Mouse (Mus musculus) hindbrain, embryonic 11.5 days (tissue): Measurements from ENCODE around the gene Nckap5. TPM values are rescaled to one million over a fixed set of nuclear protein-coding genes. Genes with fewer than 3 reads are reported as not detected.
A peak's percentile ranks its signal among the peaks of the same experiment; 100 is the strongest.

Source experiments
- ATAC-seq: fragments of 200-750 bp; cut with Nextera tagmentation; 2 replicates; pipeline ENCODE4 v1.8.0; 2017; ENCODE audit warnings: mild to moderate bottlenecking, moderate TSS enrichment, moderate library complexity; ENCODE audit not compliant: low FRiP score
- DNase-seq: peaks from one replicate; pipeline ENCODE4 v3.0.0-alpha.2; 2015; ENCODE audit warnings: low spot score
- H3K27ac ChIP-seq: fragments of 300-500 bp; sonication (generic); 2 replicates; pipeline ENCODE4 v1.5.1; 2014; ENCODE audit warnings: mild to moderate bottlenecking, low read depth, low read length
- H3K27me3 ChIP-seq: fragments of 300-500 bp; sonication (generic); 2 replicates; pipeline ENCODE4 v1.6.1; 2014; ENCODE audit warnings: mild to moderate bottlenecking, low read length, moderate library complexity, mixed read lengths; ENCODE audit not compliant: control insufficient read depth, insufficient read depth
- H3K36me3 ChIP-seq: fragments of 300-500 bp; sonication (generic); 2 replicates; pipeline ENCODE4 v1.6.1; 2014; ENCODE audit warnings: mild to moderate bottlenecking, low read length, moderate library complexity, mixed read lengths; ENCODE audit not compliant: control insufficient read depth, insufficient read depth
- H3K4me1 ChIP-seq: fragments of 300-500 bp; sonication (generic); replicated peaks from 2 replicates; pipeline ENCODE4 v1.6.1; 2014; ENCODE audit warnings: low read length, mixed read lengths; ENCODE audit not compliant: control insufficient read depth, insufficient read depth
- H3K4me2 ChIP-seq: fragments of 300-500 bp; sonication (generic); replicated peaks from 2 replicates; pipeline ENCODE4 v1.6.1; 2014; ENCODE audit warnings: mild to moderate bottlenecking, low read depth, low read length
- H3K4me3 ChIP-seq: fragments of 300-500 bp; sonication (generic); 2 replicates; pipeline ENCODE4 v1.5.1; 2014; ENCODE audit warnings: low read depth, low read length
- H3K9ac ChIP-seq: fragments of 300-500 bp; sonication (generic); 2 replicates; pipeline ENCODE4 v1.6.1; 2014; ENCODE audit warnings: low read depth, low read length
- H3K9me3 ChIP-seq: fragments of 300-500 bp; sonication (generic); 2 replicates; pipeline ENCODE4 v1.6.1; 2016; ENCODE audit warnings: low read length; ENCODE audit not compliant: control insufficient read depth
- WGBS: fragments of 180-500 bp; shearing (Covaris S2); extraction: QIAGEN DNeasy Blood & Tissue Kit; methylation state at CpG from one replicate; pipeline ENCODE4 v1.1.7; 2014; 5-methylcytosine and 5-hydroxymethylcytosine counted together
- polyA plus RNA-seq: library from polyadenylated mRNA; unstranded; fragments of >200 nt; fragmentation: Nextera tagmentation; extraction: Ambion mirVana; gene quantifications from 2 replicates; pipeline ENCODE4 v1.2.1, GENCODE M21; 2014

Gene Nckap5
- polyA plus RNA-seq, 1 experiment from 2014 or later, result 23.5 TPM

- ATAC-seq (no peak), DNase-seq (no peak)
- Histone ChIP-seq H3K27ac (no peak overlapping the region), H3K4me3 (no peak overlapping the region), H3K4me1 (no peaks in the 10 kb centered on the region), H3K36me3 (no peaks in the 10 kb centered on the region), H3K9me3 (no peaks in the 10 kb centered on the region), H3K27me3 (no peaks in the 10 kb centered on the region), H3K9ac (no peak overlapping the region), H3K4me2 (no peak overlapping the region)
- 89% methylated on average over 3 of the region's 3 CpGs for WGBS
Measured at GRCm38 (mm10) chr1:126590911-126591310, 239.7 kb downstream of the Nckap5 start.

GRCm38 (mm10) chr1:126578163-126578562, 252.4 kb downstream of the Nckap5 start:
- ATAC-seq (no peak), DNase-seq (no peak)
- Histone ChIP-seq H3K9me3 (no peaks in the 10 kb centered on the region), H3K4me2 (no peak overlapping the region), H3K9ac (no peak overlapping the region), H3K36me3 (no peaks in the 10 kb centered on the region), H3K4me3 (no peak overlapping the region), H3K27me3 (no peaks in the 10 kb centered on the region), H3K4me1 (0 out of 2 replicates have a peak, but pooled peaks cover 5% of the 10 kb centered on the region), H3K27ac (no peak overlapping the region)

GRCm38 (mm10) chr1:126574295-126574694, 256.3 kb downstream of the Nckap5 start:
- H3K9me3 ChIP-seq, result no peaks in the 10 kb centered on the region
- H3K9ac ChIP-seq, result no peak overlapping the region
- H3K27ac ChIP-seq, result no peak overlapping the region
- no peak overlapping the region for H3K4me3 ChIP-seq
- H3K36me3 ChIP-seq, result no peaks in the 10 kb centered on the region
- WGBS, result 61% methylated on average over 9 of the region's 9 CpGs
- peak; percentile 55; the same call in 1 of the 2 replicates for ATAC-seq
- H3K27me3 ChIP-seq, result no peaks in the 10 kb centered on the region
- peak; percentile 19 for DNase-seq
- H3K4me2 ChIP-seq, result no peak overlapping the region
- 0 out of 2 replicates have a peak, but pooled peaks cover 5% of the 10 kb centered on the region for H3K4me1 ChIP-seq

- DNase-seq (no peak), ATAC-seq (peak; percentile 50)
- no peak overlapping the region for H3K27ac ChIP-seq
- no peaks in the 10 kb centered on the region for H3K27me3 ChIP-seq
- no peak overlapping the region for H3K9ac ChIP-seq
- H3K4me2 ChIP-seq, result no peak overlapping the region
- H3K4me1 ChIP-seq, result 0 out of 2 replicates have a peak, but pooled peaks cover 5% of the 10 kb centered on the region
- WGBS, result 64% methylated on average over 3 of the region's 3 CpGs
- no peak overlapping the region for H3K4me3 ChIP-seq
- no peaks in the 10 kb centered on the region for H3K36me3 ChIP-seq
- no peaks in the 10 kb centered on the region for H3K9me3 ChIP-seq
Measured at GRCm38 (mm10) chr1:126573714-126574113, 256.9 kb downstream of the Nckap5 start.

GRCm38 (mm10) chr1:126573097-126573496, 257.5 kb downstream of the Nckap5 start:
- Histone ChIP-seq H3K9ac (no peak overlapping the region), H3K36me3 (no peaks in the 10 kb centered on the region), H3K4me1 (0 out of 2 replicates have a peak, but pooled peaks cover 5% of the 10 kb centered on the region), H3K4me2 (no peak overlapping the region), H3K9me3 (no peaks in the 10 kb centered on the region), H3K27ac (no peak overlapping the region), H3K27me3 (no peaks in the 10 kb centered on the region), H3K4me3 (no peak overlapping the region)
- no peak for DNase-seq
- ATAC-seq, result no peak
- 79% methylated on average over 2 of the region's 2 CpGs for WGBS

GRCm38 (mm10) chr1:126569611-126570238, 260.9 kb downstream of the Nckap5 start:
- DNase-seq (no peak), ATAC-seq (no peak)
- Histone ChIP-seq H3K27me3 (no peaks in the 10 kb centered on the region), H3K4me2 (no peak overlapping the region), H3K9me3 (no peaks in the 10 kb centered on the region), H3K27ac (no peak overlapping the region), H3K4me3 (no peak overlapping the region), H3K36me3 (no peaks in the 10 kb centered on the region), H3K9ac (no peak overlapping the region), H3K4me1 (0 out of 2 replicates have a peak, but pooled peaks cover 5% of the 10 kb centered on the region)
- 89% methylated on average over 6 of the region's 6 CpGs for WGBS

- Histone ChIP-seq H3K36me3 (no peaks in the 10 kb centered on the region), H3K4me3 (no peak overlapping the region), H3K9ac (no peak overlapping the region), H3K27me3 (no peaks in the 10 kb centered on the region), H3K9me3 (no peaks in the 10 kb centered on the region), H3K27ac (no peak overlapping the region), H3K4me2 (no peak overlapping the region), H3K4me1 (0 out of 2 replicates have a peak, but pooled peaks cover 2% of the 10 kb centered on the region)
- 91% methylated on average over 8 of the region's 8 CpGs for WGBS
- ATAC-seq, result no peak
- DNase-seq, result peak; percentile 61
Measured at GRCm38 (mm10) chr1:126568520-126569197, 261.9 kb downstream of the Nckap5 start.

GRCm38 (mm10) chr1:126565151-126565725, 265.4 kb downstream of the Nckap5 start:
- H3K27ac ChIP-seq, result no peak overlapping the region
- WGBS, result 64% methylated on average over 3 of the region's 3 CpGs
- no peak overlapping the region for H3K9ac ChIP-seq
- no peak overlapping the region for H3K4me2 ChIP-seq
- no peaks in the 10 kb centered on the region for H3K36me3 ChIP-seq
- no peaks in the 10 kb centered on the region for H3K9me3 ChIP-seq
- no peaks in the 10 kb centered on the region for H3K4me1 ChIP-seq
- DNase-seq, result no peak
- ATAC-seq, result no peak
- H3K4me3 ChIP-seq, result no peak overlapping the region
- H3K27me3 ChIP-seq, result no peaks in the 10 kb centered on the region
